Mouse (Mus musculus) retina, adult 2 months (tissue): ENCODE data around the gene Polr1d.
A peak's percentile ranks its signal among the peaks of the same experiment; 100 is the strongest.

Source experiments
- DNase-seq: peaks from one replicate; pipeline ENCODE4 v3.0.0-alpha.2; 2012; ENCODE audit warnings: low read depth, low spot score

Gene Polr1d

DNA sequence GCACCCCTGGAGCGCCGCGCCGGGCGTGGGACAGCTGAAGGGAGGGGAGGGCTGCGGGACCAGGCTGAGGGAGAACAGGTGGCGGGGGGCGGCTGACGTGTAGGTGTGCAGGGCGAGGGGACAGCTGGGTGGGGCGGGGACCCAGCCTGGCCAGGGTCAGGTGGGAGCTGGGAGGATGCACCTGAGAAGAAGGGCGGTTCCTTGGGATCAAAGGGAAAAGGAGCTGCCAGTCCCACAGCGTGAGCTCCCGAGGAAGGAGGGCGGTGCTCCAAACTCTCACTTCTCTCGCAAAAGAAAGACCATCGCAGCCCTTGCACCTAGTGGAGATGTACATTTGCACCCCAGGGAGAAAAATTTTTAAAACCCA, at the start of gene Polr1d:
Gene Polr1d, plus strand, starts transcription at position 252 of the 367 bp plus-strand sequence.
- DNase-seq: no peak

DNA sequence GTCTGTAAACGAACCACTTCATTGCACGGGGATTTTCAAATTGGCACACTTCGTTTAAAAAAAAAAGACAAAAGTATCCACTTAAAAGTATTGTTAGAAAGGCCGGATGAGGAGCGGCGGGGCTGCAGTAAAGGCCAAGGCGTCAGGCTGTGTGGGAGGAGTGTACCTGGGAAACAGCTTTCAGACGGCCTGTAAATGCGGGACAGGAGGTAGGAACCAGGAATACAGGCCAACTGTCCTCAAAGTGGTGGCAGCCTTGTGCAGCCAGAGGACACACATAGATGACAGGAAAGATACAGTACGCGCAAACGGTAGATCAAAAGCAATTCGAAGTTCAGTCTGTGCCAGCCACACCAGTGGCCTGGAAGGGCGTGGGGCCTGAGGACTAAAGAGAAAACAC, 45.6 kb upstream of the Polr1d start:
- no peak for DNase-seq

DNA sequence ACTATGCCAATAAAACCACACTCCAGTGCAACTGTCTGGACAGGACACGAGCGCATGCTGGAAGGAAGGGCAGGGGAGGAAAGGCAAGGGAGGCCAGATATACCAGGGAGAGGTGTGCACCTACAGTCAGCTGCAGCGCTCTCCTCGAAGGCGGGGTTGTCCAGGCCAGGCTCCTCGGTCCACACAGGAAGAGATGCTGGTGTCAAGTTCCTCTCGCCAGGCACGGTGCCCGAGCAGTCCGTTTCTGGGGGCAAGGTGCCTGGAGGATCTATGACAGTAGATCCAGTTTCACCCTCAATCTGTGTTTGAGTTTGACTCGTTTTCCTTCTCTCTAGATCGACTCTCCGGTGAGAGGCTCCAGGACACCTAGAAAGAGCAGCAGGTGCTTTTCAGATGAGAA, 43.7 kb upstream of the Polr1d start:
- DNase-seq: no peak

DNA sequence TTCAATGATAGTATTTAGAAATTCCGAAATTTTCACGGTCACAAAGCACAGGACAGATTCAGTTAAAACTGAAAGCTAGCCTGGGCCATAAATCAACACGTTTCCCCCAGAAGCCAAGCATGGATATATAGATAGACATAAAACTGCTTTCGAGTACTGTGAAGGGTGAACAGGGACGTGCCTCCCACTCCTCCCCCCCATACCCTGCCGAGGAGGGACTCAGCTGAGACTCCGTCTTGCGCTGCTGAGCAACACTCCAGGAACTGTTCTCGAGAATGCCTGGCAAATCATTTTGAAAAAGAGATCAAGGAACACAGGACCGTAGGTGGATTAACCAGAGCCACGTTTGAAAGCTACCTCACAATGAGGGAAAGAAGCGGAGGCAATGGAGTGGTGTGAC, 42.6 kb upstream of the Polr1d start:
- no peak for DNase-seq

DNA sequence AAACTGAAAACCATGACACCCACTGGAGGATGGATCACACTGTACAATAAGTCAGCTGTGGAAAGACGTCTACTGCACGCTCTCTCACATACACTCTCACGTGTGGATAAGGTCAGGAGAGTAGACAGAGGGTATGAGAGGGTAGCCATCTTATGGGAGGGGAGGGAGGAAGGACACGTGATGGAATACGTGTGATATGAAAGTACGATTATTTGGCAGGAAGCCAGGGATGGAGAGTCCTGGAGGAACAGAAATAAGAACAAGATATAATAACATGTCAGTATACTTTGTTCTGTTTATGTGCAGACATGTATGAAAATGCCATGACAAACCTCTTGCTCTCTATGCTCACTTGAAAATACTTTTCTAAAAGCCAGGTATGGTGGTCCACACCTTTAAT, 41.5 kb upstream of the Polr1d start:
- no peak for DNase-seq

DNA sequence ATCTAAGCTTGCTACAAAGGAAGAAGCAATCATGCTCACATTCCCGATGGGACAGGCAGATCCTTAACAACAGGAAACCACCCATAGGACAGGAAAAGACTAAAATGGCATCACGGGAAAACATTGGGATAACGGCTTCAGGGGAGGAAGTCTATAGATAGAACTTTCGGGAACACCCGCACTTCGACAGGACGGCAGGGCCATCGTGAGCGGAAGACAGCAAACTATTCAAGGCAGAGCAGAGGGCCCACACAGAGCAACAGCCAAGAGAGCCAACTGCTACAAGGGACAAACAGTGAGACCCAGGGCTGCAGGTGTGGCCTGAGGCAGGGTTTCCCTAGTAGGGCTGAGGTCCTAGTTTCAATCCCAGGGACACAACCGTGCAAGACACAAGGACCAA, 40.8 kb upstream of the Polr1d start:
- DNase-seq: no peak

DNA sequence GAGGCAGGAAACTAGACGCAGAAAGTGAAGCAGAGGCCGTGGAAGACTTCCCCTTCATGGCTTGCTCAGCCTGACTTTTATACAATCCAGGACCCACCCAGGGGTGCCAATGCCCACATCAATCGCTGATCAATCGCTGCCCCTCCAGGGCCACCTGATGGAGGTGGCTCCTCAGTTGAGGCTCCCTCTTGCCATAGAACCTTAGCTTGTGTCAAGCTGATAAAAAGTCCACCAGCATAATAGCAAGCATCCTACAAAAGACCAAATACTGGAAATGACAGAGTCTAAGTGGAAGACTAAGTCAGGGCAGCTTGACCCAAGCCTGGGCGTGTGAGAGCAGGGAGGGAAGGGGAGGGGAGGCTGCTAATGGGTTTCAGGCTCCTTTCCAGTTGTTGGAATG, 40.2 kb upstream of the Polr1d start:
- DNase-seq: no peak

DNA sequence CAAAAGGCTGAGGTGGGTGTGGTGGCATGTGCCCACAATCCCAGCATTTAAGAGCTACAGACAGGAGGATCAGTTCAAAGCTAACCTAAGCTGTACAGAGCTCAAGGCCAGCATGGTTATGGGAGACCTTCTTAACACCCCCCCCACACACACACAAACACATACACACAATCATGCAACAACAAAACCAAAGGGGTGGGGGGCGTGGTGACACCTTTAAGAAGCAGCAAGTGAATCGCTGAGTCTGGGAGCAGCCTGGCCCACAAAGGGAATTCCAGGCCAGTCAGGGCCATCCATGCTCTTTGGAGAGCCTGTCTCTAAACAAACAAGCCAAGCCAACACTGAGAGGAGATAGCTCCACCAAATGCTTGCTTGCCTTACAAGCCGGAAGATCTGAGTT, 39.2 kb upstream of the Polr1d start:
- DNase-seq: no peak

DNA sequence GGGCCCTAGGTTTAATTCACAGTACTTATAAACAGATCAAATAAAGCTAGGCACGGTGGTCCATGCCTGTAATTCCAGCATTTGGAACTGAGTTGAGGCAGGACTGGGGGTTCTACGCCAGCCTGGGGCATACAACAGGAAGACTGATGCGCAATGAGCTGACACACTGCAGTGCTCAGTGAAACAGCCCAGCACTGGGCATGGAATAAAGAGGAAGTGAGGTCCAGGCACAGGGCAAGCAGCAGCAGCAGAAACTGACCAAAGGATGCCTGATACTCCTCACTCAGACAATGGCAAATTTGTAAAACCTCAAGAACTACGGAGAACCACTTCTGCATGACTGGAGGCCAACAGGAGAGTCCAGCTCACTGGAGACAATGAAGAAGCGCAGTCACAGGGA, 37.5 kb upstream of the Polr1d start:
- DNase-seq: no peak

DNA sequence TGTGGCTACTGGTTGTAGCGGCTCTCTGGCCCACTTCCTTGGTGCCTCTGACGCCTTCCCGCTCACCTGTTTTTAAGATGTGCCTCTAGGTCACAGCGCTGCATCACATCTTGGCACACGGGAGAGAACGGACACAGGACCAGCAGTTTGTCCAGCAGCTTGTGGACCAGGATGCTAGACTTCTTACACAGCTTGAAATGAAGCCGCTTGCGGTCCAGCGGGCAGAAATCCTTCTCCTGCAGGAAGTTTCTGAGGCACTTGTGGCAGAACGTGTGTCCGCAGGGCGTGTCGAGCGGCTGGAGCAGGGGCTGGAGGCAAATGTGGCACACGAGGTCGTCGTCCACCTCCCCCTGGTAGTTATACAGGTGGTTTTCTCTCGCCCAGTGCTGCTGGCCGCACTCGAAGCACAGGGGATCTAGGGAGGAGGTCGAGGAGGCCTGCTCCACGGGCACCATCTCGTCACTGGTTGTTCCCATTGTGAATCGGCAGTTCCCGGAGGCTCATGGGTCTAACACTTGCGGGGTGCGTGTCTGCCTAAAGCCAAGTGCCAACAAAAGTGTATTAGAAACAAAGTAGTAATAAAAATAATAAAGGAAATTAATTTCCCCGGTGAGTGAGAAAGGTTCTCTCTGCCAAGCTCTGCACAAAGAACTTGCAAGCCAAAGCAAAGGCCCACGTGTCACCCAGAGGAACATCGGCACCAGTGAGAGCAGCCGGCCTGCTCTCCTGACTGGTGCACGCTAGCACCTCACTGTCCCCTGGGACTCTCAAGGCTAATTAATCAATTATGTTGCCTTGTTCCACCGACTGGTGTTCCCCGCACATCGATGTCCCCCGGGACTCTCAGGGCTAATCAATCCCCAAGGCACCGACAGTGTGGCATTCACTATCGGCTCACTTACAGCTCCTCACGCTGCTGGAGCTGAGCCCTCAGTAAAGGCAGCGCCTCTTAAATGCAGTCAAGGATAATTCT, 34.6 kb upstream of the Polr1d start:
- DNase-seq: no peak

DNA sequence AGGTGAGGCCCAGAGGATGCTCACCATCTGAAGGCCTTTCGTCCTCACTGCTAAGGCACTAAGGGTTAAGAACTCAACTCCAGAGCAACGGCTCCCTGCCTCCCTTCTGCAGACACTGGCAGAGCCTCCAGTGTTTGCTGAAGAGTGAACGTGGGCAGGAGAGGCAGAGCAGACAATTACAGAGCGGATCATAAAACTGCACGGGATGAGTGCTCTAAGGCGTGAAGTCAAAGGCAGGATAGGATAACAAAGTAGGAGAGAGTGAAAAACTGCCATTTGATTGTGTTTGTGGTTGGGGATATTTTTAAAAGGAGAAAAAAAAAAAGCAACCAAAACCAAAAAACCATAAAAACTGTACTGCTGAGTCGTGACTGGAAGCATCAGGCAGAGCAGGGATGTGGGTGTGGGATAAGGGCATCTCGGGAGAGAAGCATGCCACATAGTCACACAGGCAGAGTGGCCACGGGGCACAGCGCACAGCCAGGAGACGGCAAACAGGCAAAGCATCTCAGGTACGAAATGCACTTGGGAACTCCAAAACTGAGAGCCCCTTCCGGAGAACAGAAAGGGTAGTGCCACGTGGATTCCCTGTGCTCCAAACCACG, 33.5 kb upstream of the Polr1d start:
- DNase-seq: no peak

DNA sequence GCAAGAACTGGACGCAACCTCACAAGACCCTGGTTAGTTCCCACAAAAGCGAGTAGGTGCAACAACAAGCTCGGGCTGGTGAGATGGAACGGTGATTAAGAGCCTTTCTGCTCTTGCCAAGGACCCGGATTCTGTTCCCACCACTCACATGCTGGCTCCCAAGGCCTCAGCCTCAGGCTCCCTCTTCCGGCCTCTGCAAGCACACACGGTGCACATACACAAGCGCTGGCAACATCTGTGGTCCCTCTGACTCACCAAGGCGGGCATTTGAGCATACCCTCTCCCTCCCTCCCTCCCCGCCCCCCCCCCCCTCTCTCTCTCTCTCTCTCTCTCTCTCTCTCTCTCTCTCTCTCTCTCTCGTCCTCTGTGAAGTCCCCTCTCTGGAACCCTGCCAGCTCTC, 31.5 kb upstream of the Polr1d start:
- no peak for DNase-seq

DNA sequence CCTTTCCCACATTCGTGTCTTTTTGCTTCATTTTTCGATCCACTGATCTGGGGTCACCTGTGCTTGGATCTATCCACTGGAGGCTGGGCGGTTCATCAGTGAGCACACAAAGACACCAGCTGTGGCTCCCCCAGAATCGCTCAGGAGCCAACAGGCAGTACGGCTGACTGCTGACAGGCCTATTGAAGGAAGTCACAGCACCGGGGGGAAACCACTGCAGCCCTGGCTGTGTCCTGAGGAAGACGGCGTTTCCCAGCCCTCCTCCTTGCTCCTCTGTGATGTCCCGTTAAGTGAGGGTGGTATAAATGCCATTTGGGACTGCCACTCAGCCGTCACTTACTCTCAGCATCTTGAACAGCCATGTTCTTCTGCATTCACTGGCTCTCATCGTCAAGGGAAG, 30.9 kb upstream of the Polr1d start:
- DNase-seq: no peak

DNA sequence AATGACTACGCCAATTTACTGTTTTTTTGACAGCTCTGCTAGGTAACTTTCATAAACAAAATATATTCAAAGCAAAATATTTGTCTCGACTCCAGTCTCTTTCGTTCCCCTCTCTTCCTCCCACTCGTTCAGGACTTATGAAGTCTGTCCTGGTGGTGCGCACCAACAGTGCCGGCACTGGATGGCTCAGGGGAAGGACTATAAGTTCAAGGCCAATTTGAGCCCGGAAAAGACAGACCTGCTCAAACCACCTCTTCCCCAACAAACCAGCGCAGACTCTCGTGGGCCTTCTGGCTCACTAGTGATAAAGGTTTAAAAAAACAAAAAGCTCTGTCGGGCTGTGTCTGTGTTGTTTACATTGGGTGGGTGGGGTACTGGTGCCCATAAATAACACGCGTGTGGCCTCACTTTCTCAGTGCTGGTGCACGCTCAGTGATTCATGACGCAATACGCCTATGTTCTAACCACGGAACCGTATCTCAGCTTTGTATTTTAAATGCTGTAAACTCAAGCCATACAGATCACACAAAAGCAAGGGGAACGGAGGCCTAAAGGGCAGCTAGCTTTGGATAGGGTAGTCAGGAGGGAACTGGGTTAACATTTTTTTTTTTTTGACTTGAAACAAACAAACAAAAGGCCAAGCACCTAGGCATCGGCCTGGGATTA, 27.2 kb upstream of the Polr1d start:
- no peak for DNase-seq

DNA sequence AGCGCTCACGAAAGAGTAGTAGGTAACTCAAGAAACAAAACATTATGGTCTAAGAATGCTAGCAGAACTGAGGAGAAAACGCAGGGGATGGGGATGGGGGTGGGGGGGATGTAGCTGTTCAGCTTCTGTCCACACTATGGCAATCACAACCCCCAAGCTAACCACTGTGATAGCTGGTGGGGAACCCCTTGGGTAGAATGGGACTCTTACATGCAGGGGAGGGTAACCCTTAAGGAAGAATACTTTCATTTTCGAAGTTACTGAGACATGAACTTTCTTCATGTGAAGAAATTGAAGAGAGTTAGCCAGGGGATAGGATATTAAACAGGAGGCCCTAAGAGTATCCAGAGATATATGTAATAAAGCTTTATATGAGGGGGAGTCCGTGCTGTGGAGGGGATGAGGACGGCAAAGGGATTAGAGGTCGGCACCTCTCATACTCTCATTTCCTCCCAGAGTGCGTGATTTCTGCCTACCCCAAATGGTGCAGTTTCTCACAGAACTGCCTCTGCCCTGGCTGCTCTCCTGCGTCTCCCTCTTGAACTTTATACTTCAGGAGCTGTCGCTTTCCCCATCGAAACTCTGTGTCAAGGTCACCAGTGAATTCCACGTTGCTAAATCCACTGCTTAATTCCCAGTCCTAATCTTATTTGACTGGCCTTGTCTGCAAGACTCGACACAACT, 25.9 kb upstream of the Polr1d start:
- peak; percentile 74 for DNase-seq

DNA sequence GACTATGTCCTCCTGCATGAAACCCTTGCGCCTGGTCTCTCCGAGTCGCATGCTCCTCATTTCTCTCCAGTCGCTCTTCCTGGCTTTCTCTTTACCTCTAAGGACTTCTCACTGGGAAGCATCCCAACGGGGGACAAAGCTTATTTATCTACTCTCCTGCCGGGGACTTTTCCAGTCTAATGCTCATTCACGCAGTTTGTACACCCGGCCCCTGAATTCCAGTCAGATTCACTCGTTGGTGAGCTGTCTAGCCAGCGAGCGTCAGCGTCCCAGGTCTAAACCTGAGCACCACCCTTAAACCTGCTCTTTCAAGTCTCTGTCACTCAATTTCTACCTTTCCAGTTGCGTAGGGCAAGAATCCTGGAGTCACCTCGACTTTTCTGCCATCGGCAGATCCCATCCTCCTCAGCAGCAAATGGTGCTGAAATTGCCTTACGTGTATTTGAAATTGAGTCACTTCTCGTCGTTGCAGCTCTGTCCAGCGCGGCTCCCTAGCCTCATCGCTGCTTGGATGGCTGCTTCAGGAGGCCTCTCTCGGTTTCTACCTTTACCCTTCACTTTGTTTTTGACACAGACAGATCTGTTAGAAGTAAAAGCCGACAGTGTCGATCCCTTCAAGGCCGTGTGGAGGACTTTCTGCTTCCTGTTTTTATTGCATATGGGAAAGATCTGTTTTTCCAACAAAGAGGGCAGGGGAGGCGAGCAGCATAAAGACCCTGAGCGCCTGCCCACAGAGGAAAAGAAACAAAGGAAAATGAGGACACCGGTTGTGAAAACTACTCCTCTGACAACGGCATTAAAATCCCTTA, 25.1 kb upstream of the Polr1d start:
- no peak for DNase-seq

DNA sequence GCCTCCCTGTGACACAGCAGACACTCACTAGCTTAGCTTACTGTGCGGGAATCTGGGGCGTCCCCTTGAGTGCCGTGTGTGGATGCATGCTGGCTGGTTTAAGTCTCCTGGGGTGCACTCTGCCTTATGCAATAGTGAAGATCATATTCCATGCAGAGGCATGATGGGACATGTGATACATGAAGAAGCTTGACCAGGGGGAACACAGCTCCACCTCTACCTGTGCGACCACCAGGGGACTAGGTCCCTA, 24.6 kb upstream of the Polr1d start:
- peak; percentile 44 for DNase-seq

DNA sequence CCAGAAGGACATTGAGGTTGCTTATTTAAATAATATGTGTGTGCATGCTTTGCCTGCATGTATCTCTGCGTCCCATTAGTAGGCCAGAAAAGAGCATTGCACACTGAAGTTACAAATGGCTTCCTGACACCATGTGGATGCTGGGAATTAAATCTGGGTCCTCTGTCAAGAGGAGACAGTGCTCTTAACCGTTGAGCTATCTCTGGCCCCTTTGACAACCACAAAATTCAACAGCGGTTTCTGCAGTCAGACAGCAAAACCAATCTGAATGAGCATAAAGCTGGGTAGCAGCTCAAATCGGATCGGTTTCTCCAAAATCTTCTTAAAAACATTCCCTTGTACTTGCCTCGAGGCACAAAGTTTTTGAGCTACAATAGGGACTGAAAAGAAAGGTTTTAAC, 23.8 kb upstream of the Polr1d start:
- no peak for DNase-seq

DNA sequence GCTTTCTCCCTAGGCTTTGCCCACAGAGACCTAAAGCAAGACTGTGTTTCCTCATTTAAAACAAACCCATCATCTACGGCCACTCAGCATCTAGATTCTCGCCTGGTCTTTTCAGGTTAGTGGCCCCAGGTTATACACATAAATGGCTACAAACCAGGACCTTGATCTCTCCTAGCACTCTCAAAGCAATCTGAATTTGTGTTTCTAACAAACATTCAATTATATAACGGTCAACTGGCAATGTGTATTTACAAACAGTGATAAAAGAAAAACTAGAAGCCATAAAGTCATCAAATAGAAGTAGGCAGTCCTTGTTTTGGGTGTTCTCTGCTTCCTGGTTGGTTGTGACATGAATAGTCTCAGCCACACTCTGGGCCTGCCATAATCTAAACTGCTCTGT, 23.4 kb upstream of the Polr1d start:
- DNase-seq: no peak

DNA sequence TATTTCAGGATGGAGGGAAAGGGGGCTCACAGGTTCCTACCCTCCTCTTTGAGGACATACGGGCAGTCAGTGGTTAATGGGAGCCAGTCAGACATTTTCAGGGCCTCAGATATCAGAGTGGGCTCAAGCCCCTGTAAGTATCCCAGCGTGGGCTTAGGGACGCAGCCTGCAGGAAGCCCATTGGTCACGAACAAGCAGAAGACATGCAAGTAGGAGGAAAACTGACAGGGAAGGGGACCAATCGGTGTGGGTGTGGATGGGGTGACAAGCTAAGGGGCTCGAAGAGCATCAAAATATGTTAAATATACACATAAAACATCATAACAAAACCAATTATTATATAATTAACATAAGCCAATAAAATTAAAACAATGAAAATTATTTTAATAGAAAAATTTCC, 22.5 kb upstream of the Polr1d start:
- DNase-seq: no peak

DNA sequence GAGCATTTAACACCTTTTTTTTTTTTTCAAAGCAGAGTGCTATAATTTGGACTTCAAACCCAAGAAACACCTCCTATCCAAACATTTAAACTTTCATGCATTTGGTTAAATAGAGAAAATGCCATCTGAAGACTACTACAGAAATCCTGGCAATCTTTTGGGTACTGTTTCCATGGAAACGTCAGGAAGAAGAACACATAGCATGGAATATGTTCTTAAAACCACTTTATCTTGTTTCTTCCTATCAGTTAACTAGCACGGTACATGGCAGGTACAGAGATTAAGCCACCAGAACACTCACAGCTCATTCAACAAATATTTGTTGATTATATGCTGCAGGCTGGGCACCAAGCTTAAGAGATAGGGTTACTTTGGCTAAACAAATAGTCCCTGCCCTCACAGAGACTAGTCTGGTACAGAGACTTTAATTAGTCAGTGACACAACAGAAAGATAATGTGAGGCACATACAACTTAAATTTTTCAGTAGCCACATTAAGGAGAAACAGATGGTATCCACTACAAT, 22.0 kb upstream of the Polr1d start:
- no peak for DNase-seq
